Mouse (Mus musculus) liver, adult 2 months (tissue): Measurements from ENCODE around the gene Olfr576.

Experiments
- CTCF ChIP-seq: fragments of 200-500 bp; IDR thresholded peaks from 2 replicates; pipeline ENCODE4 v1.5.1; 2011; ENCODE audit warnings: low read depth, low read length, control low read depth
- POLR2A ChIP-seq: fragments of 200-500 bp; IDR thresholded peaks from 2 replicates; pipeline ENCODE4 v1.6.1; 2011; ENCODE audit warnings: low read length, control low read depth; ENCODE audit not compliant: insufficient read depth; ENCODE audit errors: extremely low read depth

DNA sequence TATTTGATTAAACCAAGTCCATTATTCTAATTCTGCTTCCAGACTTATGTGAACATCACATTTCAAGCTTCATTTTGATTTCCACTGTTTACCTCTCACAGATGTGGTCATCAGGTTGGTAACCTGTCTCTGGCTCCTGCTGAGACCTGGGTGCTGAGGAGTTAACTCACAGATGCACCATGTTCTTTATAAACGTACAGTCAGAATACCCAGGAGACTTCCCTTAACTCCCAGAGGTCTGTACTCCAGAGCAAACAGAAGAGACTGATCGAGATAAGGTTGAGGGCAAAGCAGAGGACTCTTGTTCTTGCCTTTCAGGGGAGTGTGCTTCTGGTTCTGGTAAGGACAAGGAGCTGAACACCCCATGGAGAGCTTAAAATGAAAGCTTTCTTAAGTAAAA is at the start of gene Olfr576:
- no peak for TF ChIP-seq POLR2A
- TF ChIP-seq CTCF = no peak
